Mouse (Mus musculus) stomach, postnatal 0 days (tissue): ENCODE data around the gene 1700016C15Rik. TPM values are rescaled to one million over a fixed set of nuclear protein-coding genes. Genes with fewer than 3 reads are reported as not detected.

Experiments
- ATAC-seq: fragments of 200-750 bp; cut with Nextera tagmentation; 2 replicates; pipeline ENCODE4 v1.8.0; 2017; ENCODE audit not compliant: low FRiP score, low TSS enrichment
- DNase-seq: peaks from one replicate; pipeline ENCODE4 v3.0.0-alpha.2; 2016; ENCODE audit warnings: low spot score
- H3K27ac ChIP-seq: fragments of 300-500 bp; sonication (generic); replicated peaks from 2 replicates; pipeline ENCODE4 v1.5.1; 2014; ENCODE audit warnings: mild to moderate bottlenecking, control low read depth
- H3K27me3 ChIP-seq: fragments of 300-500 bp; sonication (generic); 2 replicates; pipeline ENCODE4 v1.6.1; 2014; ENCODE audit warnings: low read length; ENCODE audit not compliant: control insufficient read depth, insufficient read depth
- H3K36me3 ChIP-seq: fragments of 300-500 bp; sonication (generic); 2 replicates; pipeline ENCODE4 v1.6.1; 2014; ENCODE audit warnings: low read length, mixed read lengths; ENCODE audit not compliant: control insufficient read depth, insufficient read depth
- H3K4me1 ChIP-seq: fragments of 300-500 bp; sonication (generic); replicated peaks from 2 replicates; pipeline ENCODE4 v1.6.1; 2014; ENCODE audit warnings: antibody characterized with exemption; ENCODE audit not compliant: control insufficient read depth, insufficient read depth
- H3K4me2 ChIP-seq: fragments of 300-500 bp; sonication (generic); replicated peaks from 2 replicates; pipeline ENCODE4 v1.6.1; 2014; ENCODE audit warnings: low read depth, mild to moderate bottlenecking, control low read depth, moderate library complexity
- H3K4me3 ChIP-seq: fragments of 300-500 bp; sonication (generic); 2 replicates; pipeline ENCODE4 v1.5.1; 2014; ENCODE audit warnings: low read depth, low read length, control low read depth
- H3K9ac ChIP-seq: fragments of 300-500 bp; sonication (generic); 2 replicates; pipeline ENCODE4 v1.6.1; 2014; ENCODE audit warnings: mild to moderate bottlenecking, low read length, control low read depth, mixed read lengths
- H3K9me3 ChIP-seq: fragments of 300-500 bp; sonication (generic); 2 replicates; pipeline ENCODE4 v1.6.1; 2016; ENCODE audit warnings: low read length; ENCODE audit not compliant: control insufficient read depth
- CTCF ChIP-seq: IDR thresholded peaks from 2 replicates; pipeline ENCODE4 v1.5.1; 2016; ENCODE audit warnings: antibody characterized with exemption, low read depth, mild to moderate bottlenecking, moderate library complexity
- EP300 ChIP-seq: optimal IDR thresholded peaks from 2 replicates; pipeline ENCODE3; 2016; ENCODE audit warnings: antibody characterized with exemption
- WGBS: fragments of 180-500 bp; shearing (Covaris S2); extraction: QIAGEN DNeasy Blood & Tissue Kit; methylation state at CpG from one replicate; pipeline ENCODE4 v1.1.7; 2014; 5-methylcytosine and 5-hydroxymethylcytosine counted together
- polyA plus RNA-seq: library from polyadenylated mRNA; unstranded; fragments of >200 nt; fragmentation: Nextera tagmentation; extraction: Ambion mirVana; gene quantifications from 2 replicates; pipeline ENCODE4 v1.2.1, GENCODE M21; 2015

The 1700016C15Rik gene
- polyA plus RNA-seq, 1 experiment from 2014 or later = 0.17 TPM

- Histone ChIP-seq H3K27me3 (no peaks in the 10 kb centered on the region), H3K4me2 (no peak overlapping the region; the same call in 1 of the 2 replicates), H3K9me3 (no peaks in the 10 kb centered on the region), H3K36me3 (no peaks in the 10 kb centered on the region), H3K27ac (no peak overlapping the region), H3K4me3 (no peak overlapping the region), H3K4me1 (no peaks in the 10 kb centered on the region; the same call in 1 of the 2 replicates), H3K9ac (no peak overlapping the region)
- 36% methylated on average over 6 of the region's 6 CpGs for WGBS
- no peak for DNase-seq
- TF ChIP-seq EP300 = no peak
- no peak for TF ChIP-seq CTCF
- ATAC-seq = 0 out of 2 replicates have a peak, but pooled peaks have one; percentile 8
Observed at GRCm38 (mm10) chr1:177703147-177703807, 26.3 kb upstream of the 1700016C15Rik start.

GRCm38 (mm10) chr1:177705204-177705603 lies 24.4 kb upstream of the 1700016C15Rik start:
- WGBS = 64% methylated on average over 2 of the region's 2 CpGs
- DNase-seq (no peak), ATAC-seq (no peak)

GRCm38 (mm10) chr1:177707571-177707970 lies 22.0 kb upstream of the 1700016C15Rik start:
- H3K36me3 ChIP-seq = no peaks in the 10 kb centered on the region
- no peaks in the 10 kb centered on the region for H3K27me3 ChIP-seq
- TF ChIP-seq EP300 = no peak
- TF ChIP-seq CTCF = no peak
- H3K9ac ChIP-seq = no peak overlapping the region
- no peak overlapping the region for H3K4me3 ChIP-seq
- H3K9me3 ChIP-seq = no peaks in the 10 kb centered on the region
- WGBS = 89% methylated on average over 1 of the region's 1 CpGs
- no peak for ATAC-seq
- no peaks in the 10 kb centered on the region; the same call in 1 of the 2 replicates for H3K4me1 ChIP-seq
- no peak overlapping the region for H3K4me2 ChIP-seq
- no peak overlapping the region for H3K27ac ChIP-seq
- no peak for DNase-seq

More at GRCm38 (mm10) chr1:177705204-177705603, 24.4 kb upstream of the 1700016C15Rik start:
- no peaks in the 10 kb centered on the region for H3K36me3 ChIP-seq
- H3K9me3 ChIP-seq = no peaks in the 10 kb centered on the region
- no peak overlapping the region for H3K4me2 ChIP-seq
- H3K4me3 ChIP-seq = no peak overlapping the region
- H3K4me1 ChIP-seq = no peaks in the 10 kb centered on the region; the same call in 1 of the 2 replicates
- TF ChIP-seq EP300 (no peak), CTCF (peak; percentile 73)
- H3K9ac ChIP-seq = no peak overlapping the region
- no peaks in the 10 kb centered on the region for H3K27me3 ChIP-seq
- H3K27ac ChIP-seq = no peak overlapping the region

- DNase-seq (peak; percentile 64), ATAC-seq (peak; percentile 79)
- WGBS = 25% methylated on average over 4 of the region's 4 CpGs
- no peak overlapping the region for H3K4me2 ChIP-seq
- H3K36me3 ChIP-seq = no peaks in the 10 kb centered on the region
- TF ChIP-seq EP300 (no peak), CTCF (no peak)
- H3K4me1 ChIP-seq = no peaks in the 10 kb centered on the region
- H3K27ac ChIP-seq = peak overlapping the region; percentile 40; the same call in 1 of the 2 replicates
- no peaks in the 10 kb centered on the region for H3K9me3 ChIP-seq
- H3K9ac ChIP-seq = no peak overlapping the region
- no peak overlapping the region for H3K4me3 ChIP-seq
- no peaks in the 10 kb centered on the region for H3K27me3 ChIP-seq
Observed at GRCm38 (mm10) chr1:177708583-177709055, 21.0 kb upstream of the 1700016C15Rik start.

GRCm38 (mm10) chr1:177711000-177711399 lies 18.6 kb upstream of the 1700016C15Rik start:
- Histone ChIP-seq H3K4me3 (no peak overlapping the region), H3K27ac (peak overlapping the region; percentile 35; the same call in 1 of the 2 replicates), H3K9ac (no peak overlapping the region), H3K9me3 (no peaks in the 10 kb centered on the region), H3K4me1 (no peaks in the 10 kb centered on the region), H3K36me3 (no peaks in the 10 kb centered on the region), H3K4me2 (no peak overlapping the region), H3K27me3 (no peaks in the 10 kb centered on the region)
- ATAC-seq (peak; percentile 55), DNase-seq (no peak)
- WGBS = 30% methylated on average over 2 of the region's 2 CpGs
- TF ChIP-seq CTCF (no peak), EP300 (no peak)

GRCm38 (mm10) chr1:177711418-177711817 lies 18.2 kb upstream of the 1700016C15Rik start:
- no peaks in the 10 kb centered on the region for H3K4me1 ChIP-seq
- WGBS = 58% methylated on average over 2 of the region's 2 CpGs
- no peak overlapping the region for H3K4me2 ChIP-seq
- no peak overlapping the region for H3K9ac ChIP-seq
- H3K27me3 ChIP-seq = no peaks in the 10 kb centered on the region
- DNase-seq (no peak), ATAC-seq (peak; percentile 89)
- H3K4me3 ChIP-seq = no peak overlapping the region
- no peaks in the 10 kb centered on the region for H3K9me3 ChIP-seq
- no peaks in the 10 kb centered on the region for H3K36me3 ChIP-seq
- H3K27ac ChIP-seq = peak overlapping the region; percentile 35; the same call in 1 of the 2 replicates
- TF ChIP-seq EP300 (no peak), CTCF (no peak)
